Mouse (Mus musculus) adrenal gland, postnatal 25 days (tissue): Measurements from ENCODE around the gene Socs5. TPM values are rescaled to one million over a fixed set of nuclear protein-coding genes. Genes with fewer than 3 reads are reported as not detected.

Source experiments
- DNase-seq: peaks from one replicate; pipeline ENCODE4 v3.0.0; 2021; ENCODE audit warnings: mixed read lengths
- microRNA-seq, 2 experiments: library from miRNA; unstranded; fragments of <30 nt; microRNA quantifications; one replicate each; pipeline ENCODE4 v1.2.0; 2021
- total RNA-seq: library from RNA; stranded (reverse); gene quantifications from 2 replicates; pipeline ENCODE4 v1.2.3, GENCODE M21; 2021

Socs5 gene
- total RNA-seq, 1 experiment from 2014 or later, result 83.4 TPM

DNA sequence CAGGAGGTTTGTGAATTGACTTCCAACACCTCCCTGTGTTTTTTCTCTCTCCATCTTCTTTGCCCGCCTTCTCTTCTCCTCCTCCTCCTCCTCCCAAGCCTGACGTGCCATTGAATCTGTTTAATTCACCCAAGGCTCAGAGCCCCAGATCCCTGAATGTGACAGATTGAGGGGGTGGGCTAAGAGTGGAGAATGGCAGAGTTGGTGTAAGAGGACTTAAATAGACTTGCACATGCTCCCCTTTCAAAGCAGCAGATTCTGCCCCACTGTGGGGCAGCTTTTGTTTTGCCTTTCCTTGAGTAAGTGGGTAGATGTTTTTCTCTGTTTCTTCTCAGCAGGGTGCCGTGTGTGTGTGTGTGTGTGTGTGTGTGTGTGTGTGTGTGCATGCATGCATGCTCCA, 61.6 kb downstream of the Socs5 start:
- no peak for DNase-seq

DNA sequence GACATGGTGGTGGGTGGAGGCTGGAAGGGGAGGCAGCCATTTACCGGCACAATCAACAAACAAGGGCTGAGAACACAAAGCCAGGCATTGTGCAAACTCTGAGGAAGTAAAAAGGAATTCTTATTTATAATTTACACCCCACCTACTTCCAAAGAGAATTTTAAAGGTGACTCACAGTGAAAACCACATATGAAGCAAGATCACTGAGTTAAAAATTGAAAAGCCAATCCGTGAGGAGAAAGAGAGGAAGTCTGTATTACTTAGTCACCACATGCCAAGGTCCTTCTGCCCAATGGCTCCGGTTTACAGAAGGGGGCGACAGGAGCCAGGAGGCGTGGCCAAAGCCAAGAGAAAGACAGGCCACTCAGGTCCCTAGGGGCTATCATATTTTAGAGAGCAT, 62.9 kb downstream of the Socs5 start:
- no peak for DNase-seq

DNA sequence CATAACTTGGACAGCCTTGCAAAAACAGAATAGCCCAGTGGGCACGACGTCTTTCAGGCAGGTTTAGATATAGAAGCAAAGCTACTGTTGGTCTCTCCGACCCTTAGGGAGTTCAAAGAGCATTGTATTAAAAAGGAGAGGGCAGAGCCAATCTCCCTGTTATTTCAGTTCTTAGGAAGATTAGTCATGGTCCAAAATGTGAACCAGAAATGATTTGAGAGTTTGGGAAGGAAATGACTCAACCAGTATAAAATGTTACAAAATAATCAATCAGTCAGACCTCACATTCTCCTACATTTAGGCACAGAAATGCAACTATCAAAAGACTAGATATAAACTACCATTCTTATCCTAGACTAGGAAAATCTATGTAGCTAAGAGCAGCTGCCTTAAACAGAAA, 64.6 kb downstream of the Socs5 start:
- no peak for DNase-seq

DNA sequence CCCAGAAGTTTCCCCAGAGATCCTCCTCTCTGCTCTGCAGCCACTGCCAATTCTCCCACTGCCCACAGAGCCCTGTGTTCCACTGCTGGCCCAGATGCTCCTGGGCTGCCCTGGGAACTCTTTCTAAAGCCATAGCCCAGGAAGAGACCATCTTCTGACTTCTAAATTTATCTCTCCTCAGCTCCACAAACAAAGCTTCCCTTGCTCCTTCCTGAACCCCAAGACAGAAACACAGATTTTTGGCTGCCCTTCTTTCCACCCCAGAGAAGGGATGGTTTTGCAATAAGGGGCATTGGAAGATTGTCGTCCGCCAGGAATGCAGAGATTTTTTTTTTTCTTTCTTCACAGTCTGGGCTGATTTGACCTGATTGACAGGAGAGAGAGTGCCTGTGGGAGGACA, 66.5 kb downstream of the Socs5 start:
- DNase-seq, result no peak

DNA sequence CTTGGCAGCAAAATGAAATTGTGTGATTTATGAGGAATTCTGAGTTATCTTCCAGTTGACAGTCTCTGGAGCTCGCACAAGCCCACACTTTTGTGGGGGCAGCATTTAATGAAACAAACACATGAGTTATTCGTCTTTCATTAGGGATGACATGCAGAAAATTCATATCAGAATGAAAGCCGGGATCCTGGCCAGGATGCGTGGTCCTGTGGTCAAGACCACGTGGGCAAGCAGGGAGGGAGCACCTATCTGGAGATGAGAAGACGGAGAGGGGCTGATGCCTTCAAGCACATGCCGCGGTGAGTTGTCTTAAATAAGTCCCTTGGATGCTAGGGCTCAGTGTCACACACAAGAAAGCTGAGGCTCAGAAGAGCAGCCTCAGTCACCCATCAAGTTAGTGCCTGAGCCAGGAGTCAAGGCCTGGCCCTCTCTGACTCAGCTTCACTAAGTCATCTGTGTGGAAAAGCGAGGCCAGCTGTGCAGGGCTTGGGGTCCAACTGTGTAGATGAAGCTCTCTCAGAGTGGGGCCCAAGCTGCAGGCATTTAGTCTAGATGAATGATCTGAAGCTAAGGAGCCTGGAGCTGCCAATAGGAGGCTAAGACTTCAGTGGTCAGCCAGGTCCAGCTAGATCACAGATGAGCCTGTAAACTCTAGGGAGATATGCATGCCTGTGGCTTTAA, 67.3 kb downstream of the Socs5 start:
- peak; percentile 44 for DNase-seq

DNA sequence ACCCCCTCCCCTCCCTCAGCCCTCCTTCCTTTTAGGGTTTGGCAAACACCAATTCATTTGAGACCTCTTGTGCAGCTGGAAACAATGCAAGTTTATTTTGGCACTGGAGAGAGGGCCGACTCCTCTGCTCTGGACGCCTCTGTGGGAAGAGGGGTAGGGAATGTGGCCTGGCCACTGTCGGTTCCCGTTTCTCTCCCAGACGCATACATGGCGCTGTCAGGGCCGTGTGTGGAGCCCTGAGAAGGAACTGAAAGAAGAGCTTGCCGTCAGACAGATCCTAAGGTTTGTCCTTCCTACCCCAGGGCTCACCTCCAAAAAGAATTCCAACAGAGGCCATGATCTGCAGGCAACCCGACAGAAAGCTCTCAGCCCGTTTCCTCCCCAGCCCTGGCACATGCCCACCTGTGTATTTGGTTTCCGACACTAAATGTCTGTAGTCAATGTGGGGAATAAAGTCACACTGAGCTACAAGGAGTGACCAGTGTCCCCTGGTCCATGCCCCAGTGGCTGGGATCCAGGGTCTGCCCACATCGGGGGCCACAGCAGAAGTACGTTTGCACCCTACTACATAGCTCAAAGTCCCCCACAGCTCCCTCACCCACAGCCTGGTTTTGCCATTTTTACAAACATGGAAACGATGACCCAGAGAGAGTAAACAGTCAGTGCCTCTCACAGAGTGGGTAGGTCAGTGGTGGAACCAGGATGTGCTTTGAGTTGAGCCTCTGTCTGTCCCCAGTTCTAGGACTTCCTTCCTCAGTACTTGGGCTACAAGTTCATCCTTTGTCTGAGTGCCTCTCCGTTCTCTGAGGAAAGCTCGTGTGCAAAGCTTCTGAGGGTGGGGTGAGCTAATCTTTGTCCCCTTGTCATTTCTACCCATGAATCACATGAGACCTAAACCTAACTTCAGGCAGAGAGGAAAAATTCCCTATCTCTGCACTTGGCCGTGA, 68.9 kb downstream of the Socs5 start:
- no peak for DNase-seq

DNA sequence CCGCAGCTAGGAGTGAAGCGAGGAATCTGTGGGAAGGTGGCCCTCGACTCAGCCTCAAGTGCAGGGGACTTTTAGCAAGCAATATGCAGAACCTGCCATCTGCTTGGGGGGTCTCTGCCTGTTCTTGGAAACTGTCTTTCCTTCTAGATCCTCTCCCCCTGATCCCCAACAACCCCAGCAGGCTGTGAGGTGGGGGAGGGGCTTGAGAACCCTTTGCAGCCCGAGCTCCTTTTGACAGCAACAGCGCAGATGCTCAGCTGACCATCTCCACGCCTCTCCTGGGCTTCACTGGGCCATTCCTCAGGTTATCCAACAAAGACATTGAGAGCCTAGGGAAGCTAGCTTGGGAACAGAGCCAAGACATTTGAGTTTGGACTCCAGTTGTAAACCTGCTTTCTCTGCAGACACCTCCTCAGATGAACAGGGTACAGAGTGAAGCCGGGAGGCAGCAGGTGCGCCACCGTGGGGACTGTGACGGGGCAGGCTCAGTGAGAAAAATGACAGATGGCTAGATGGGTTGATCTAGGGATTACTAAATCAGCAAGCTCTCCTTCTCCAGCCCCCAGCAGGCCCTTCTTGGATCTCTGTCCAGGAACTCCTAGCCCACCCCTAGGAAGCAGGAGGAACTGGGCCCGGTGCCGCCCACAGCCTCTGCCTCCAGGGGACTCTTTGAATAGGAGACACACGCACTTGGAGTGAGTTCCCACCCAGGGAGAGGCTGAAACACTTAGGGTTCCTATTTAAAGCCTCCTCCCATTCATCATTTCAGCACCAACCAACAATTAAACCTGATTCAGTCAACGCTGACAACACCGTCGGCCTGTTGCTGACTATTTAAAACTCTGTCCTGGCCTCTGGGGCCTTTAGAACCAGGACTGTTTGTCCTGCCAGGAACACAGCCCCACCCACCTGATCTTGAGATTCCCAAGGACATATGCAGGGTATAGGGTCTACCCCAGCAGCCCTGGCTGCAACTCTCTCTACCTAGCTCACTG, 71.4 kb downstream of the Socs5 start:
- no peak for DNase-seq

DNA sequence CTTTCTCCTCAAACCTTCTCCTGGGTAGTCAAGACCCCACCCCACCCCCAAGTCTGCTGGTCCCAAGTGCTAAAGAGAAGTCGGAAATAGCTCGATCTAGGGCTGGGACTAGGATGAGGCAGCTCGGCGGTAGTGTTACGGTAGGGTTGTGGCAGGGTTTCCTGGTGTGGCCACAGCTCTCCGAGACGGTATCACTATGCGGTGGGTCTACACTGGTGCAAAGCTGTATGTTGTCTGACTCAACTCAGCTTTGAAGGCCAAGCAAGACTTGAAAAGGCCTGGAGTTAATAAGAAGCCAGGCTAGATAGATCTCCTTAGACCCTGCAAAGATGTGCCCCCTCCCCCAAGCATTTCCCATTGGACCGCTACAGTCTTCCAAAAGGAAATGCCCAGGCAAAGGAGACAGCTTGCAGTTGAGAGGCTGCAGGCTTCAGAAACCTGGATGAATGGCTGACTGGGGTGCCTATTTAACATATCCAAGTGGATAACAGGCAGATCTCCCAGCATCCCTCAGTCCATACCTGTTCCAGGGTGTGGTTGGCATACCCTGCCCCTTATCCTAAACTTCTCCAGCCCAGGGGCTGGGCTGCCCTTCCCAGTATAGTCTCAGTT, 72.6 kb downstream of the Socs5 start:
- no peak for DNase-seq

DNA sequence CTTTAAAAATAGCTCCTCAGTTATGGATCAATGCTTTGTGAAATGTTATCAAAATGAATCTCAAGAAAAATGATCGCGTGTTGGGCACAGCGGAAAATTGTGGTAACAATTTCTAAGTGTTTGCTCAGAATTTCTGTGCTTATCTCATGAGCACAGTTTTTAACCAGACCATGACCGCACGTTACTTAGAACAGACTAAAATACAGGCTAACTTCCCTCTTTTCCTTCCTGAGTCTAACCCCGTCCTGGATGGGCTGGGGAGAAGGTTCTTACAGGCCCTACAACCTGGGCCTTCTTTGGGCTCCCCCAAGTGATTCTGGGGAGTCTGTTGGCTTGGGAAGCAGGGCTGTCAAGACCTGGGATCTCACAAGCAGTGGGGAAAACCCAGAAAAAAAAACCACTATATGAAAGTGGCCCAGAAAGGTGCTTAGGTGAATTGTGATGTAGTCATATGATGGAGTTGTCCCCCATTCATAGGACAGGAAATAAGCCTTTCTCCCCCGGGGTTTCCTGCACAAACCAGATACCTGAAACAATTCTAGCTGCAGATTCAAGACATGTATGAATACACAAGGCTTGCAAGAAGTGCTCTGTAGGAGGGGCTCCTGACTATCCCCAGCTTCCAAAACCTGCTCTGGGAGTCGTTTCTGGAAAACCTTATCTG, 74.3 kb downstream of the Socs5 start:
- DNase-seq, result no peak

DNA sequence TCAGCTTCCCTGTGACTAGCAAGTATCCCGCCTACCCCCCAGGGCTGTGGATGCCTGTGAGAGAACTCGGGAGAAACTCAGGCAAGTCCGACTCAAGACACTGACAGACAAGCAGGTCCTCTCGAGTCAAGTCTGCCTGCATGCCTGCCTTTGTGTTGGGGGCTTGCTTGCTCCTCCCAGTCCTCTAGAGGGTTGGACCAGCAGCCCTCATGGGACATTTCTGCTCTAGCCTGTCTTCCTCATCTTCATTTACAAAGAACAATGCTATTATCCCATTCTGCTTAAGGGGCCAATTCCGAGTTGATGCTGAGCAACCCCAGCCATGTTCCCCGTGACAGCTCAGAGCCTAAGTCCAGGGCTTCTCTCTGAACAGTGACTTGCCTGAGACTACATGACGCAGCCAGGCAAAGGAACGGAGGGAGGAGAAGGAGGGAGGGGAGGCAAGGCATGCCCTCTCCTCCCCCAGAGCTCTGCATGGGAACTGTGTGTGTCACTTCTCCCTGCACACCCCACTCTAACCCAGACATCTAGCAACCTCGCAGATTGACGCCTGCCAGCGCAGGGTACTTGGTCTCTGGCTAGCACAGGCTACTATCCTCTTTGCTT, 78.1 kb downstream of the Socs5 start:
- no peak for DNase-seq

DNA sequence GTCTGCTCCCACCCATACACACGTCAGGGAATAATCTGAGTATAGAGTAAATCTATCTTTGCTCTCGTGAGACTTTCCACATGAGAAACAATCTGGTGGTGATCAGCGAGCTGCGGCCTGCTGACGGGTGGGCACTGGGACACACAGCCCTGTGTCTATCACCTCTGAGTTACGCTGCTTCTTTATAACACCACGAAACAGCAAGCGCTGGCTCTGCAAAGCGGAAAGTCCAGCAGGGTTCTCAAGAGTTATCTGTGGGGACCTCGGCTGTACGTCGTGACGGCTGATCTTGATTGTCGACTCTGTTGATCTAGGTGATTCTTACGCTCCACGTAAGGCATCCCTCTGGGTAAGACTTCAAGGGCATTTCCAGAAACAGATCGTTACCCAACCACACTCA, 79.5 kb downstream of the Socs5 start:
- DNase-seq, result no peak

Small RNA genes within 50 kb of the gene (microRNA-seq; reads per million reads assigned to microRNA genes)
- 0 reads per million in 2 experiments for gene Gm22346

Other genes starting within 250 kb of the Socs5 start
- not detected in 2 replicates for gene Tmem247, start 190.3 kb upstream of the Socs5 start, total RNA-seq
- not detected in 2 replicates for gene Atp6v1e2, start 159.8 kb upstream of the Socs5 start, total RNA-seq
- 53.0 and 64.0 TPM in 2 replicates for gene Rhoq, start 144.6 kb upstream of the Socs5 start, total RNA-seq
- 14.0 and 15.4 TPM in 2 replicates for gene Pigf, start 82.3 kb upstream of the Socs5 start, total RNA-seq
- gene Cript, start 82.1 kb upstream of the Socs5 start, total RNA-seq, result 67.1 and 68.5 TPM in 2 replicates
- gene Mcfd2, start 158.3 kb downstream of the Socs5 start, total RNA-seq, result 264 and 267 TPM in 2 replicates
- 7.8 and 12.3 TPM in 2 replicates for gene Ttc7, start 175.2 kb downstream of the Socs5 start, total RNA-seq